ENCODE assay signal across 8 mouse cellular contexts in genomic region chr12:17176757-17177092, GRCm38 (mm10). TPM values are rescaled to one million over a fixed set of nuclear protein-coding genes. Genes with fewer than 3 reads are reported as not detected.
A peak's percentile ranks its signal among the peaks of the same experiment; 100 is the strongest.
DNase-seq lines count a peak whose midpoint lies in the region; TF ChIP-seq lines count a peak whose summit lies in the region.

TSS of gene Kcnf1 (minus strand) at chr12:17176888.

- no peak for TF ChIP-seq CTCF in left cerebral cortex, adult 2 months (IDR thresholded peaks at IDR 0.05)
- no peak for TF ChIP-seq CTCF in embryonic fibroblast, embryonic 13.5 days (IDR thresholded peaks at IDR 0.05; ENCODE audit: borderline replicate concordance, insufficient read depth, low read length)

- H3K4me2 ChIP-seq in myocyte (ENCODE audit: low read depth) = peak within 1 kb of the TSS; percentile 71

- H3ac ChIP-seq in myocyte (ENCODE audit: control insufficient read depth, insufficient read length) = peak within 1 kb of the TSS; percentile 25

- no peaks in the 10 kb centered on the region for H3K4me1 ChIP-seq in embryonic fibroblast, embryonic 13.5 days (ENCODE audit: control insufficient read depth, insufficient read depth, low read length)

- no peaks in the 10 kb centered on the region for H3K36me3 ChIP-seq in myocyte (ENCODE audit: control insufficient read depth, insufficient read depth)

- H3K79me2 ChIP-seq in myocyte (ENCODE audit: control insufficient read depth, insufficient read depth) = no peaks in the 10 kb centered on the region

- H3K27ac ChIP-seq in left cerebral cortex, adult 2 months = peak within 1 kb of the TSS; percentile 96
- H3K27ac ChIP-seq in embryonic fibroblast, embryonic 13.5 days (ENCODE audit: insufficient read depth, low read length) = no peak within 1 kb of the TSS

- no peaks in the 10 kb centered on the region for H3K27me3 ChIP-seq in myocyte (ENCODE audit: control insufficient read depth, insufficient read depth, insufficient read length)

- no peak for TF ChIP-seq POLR2A in embryonic fibroblast, embryonic 13.5 days (IDR thresholded peaks at IDR 0.05; ENCODE audit: low read depth, low read length)
- TF ChIP-seq POLR2A in myocyte (IDR thresholded peaks at IDR 0.05; ENCODE audit: insufficient read length, low read depth) = no peak

- no peak for DNase-seq in left cerebral cortex, adult 2 months (ENCODE audit: extremely low spot score in 1 of 2, low spot score in 2 of 2)
- DNase-seq in left cerebral cortex, adult 9 months (ENCODE audit: low spot score in 2 of 2) = no peak
- DNase-seq in layer of hippocampus, postnatal 25 days (ENCODE audit: extremely low spot score in 1 of 2, low spot score in 1 of 2) = no peak
- no peak for DNase-seq in adrenal gland, postnatal 14 days
- no peak for DNase-seq in natural killer cell, adult 2 months (ENCODE audit: low spot score in 2 of 2)
- DNase-seq in cerebellum, postnatal 36 days = no peak

- intact Hi-C loops in left cerebral cortex, adult 2 months (cut with DNase I) = no loop called here

- peak within 1 kb of the TSS; percentile 74 for H3K4me3 ChIP-seq in left cerebral cortex, adult 2 months
- H3K4me3 ChIP-seq in embryonic fibroblast, embryonic 13.5 days (ENCODE audit: insufficient read depth, low read length) = peak within 1 kb of the TSS; percentile 21
- H3K4me3 ChIP-seq in myocyte = peak within 1 kb of the TSS; percentile 16

TF ChIP-seq in myocyte, 11 proteins besides CTCF, POLR2A, EP300 and RAD21:
- TF ChIP-seq MYOD1 (IDR thresholded peaks at IDR 0.05; ENCODE audit: control insufficient read depth in 1 of 3, insufficient read length in 2 of 3, low read depth in 2 of 3) (no peak), MAX (IDR thresholded peaks at IDR 0.05; ENCODE audit: low read depth) (no peak), MYOG (IDR thresholded peaks at IDR 0.05; ENCODE audit: control insufficient read depth in 1 of 3, insufficient read depth in 1 of 3, insufficient read length in 2 of 3, low read depth in 2 of 3) (no peak), CEBPB (IDR thresholded peaks at IDR 0.05; ENCODE audit: insufficient read depth, poor library complexity, severe bottlenecking) (no peak), TCF3 (IDR thresholded peaks at IDR 0.05; ENCODE audit: insufficient read length, low read depth) (no peak), SRF (IDR thresholded peaks at IDR 0.05; ENCODE audit: control insufficient read depth, insufficient read length, low read depth) (no peak), TCF12 (IDR thresholded peaks at IDR 0.05; ENCODE audit: insufficient read depth, poor library complexity, severe bottlenecking) (no peak), USF1 (IDR thresholded peaks at IDR 0.05; ENCODE audit: low read depth) (no peak), REST (IDR thresholded peaks at IDR 0.05; ENCODE audit: insufficient read depth, insufficient read length) (no peak), E2F4 (IDR thresholded peaks at IDR 0.05; ENCODE audit: insufficient read depth) (no peak), POLR2AphosphoS2 (IDR thresholded peaks at IDR 0.05; ENCODE audit: insufficient read length, low read depth) (no peak)
TF ChIP-seq in myocyte: peak in this region for 0.

RNA-seq across cellular contexts. Expression of gene Kcnf1, which starts in this region (rescaled TPM):
- 100 to 1,000 TPM; 115 to 117 TPM for total RNA-seq in left cerebral cortex, adult 2 months (2021)
- 0.46 and 0.47 TPM in 2 replicates for polyA plus RNA-seq in embryonic fibroblast, embryonic 13.5 days (2011; ENCODE audit: insufficient read length, low read depth, missing spikeins)
- total RNA-seq in layer of hippocampus, postnatal 25 days (2021) = 10 to 100 TPM; 35.5 to 42.1 TPM
- 1.7 TPM for polyA plus RNA-seq in myocyte (2012; fragmentation: generic; extraction: Trizol)
- 0.23 and 0.30 TPM in 2 replicates for total RNA-seq in adrenal gland, postnatal 14 days (2021)

Comparison
In these comparisons a context has a peak if more than half of its experiments do, and no peak if none do; other contexts are left out.
1. RNA of gene Kcnf1 (total RNA-seq): 115 to 117 TPM in left cerebral cortex, adult 2 months and 35.5 to 42.1 TPM in layer of hippocampus, postnatal 25 days; 0.23 to 0.30 TPM in adrenal gland, postnatal 14 days; every median in the first group is over 10 times any median in the second.
2. H3K4me3 ChIP-seq: peak in every context shown above with its lines; median percentile 74 in left cerebral cortex, adult 2 months; 21 in embryonic fibroblast, embryonic 13.5 days; 16 in myocyte.